Mouse (Mus musculus) heart, embryonic 14.5 days (tissue): ENCODE results near the gene Phactr3. TPM values are rescaled to one million over a fixed set of nuclear protein-coding genes. Genes with fewer than 3 reads are reported as not detected.
A peak's percentile ranks its signal among the peaks of the same experiment; 100 is the strongest.

ENCODE experiments used
- ATAC-seq: fragments of 200-750 bp; cut with Nextera tagmentation; 2 replicates; pipeline ENCODE4 v1.8.0; 2017; ENCODE audit warnings: low read depth, moderate TSS enrichment; ENCODE audit not compliant: insufficient number of reproducible peaks, insufficient read depth, low FRiP score
- H3K27ac ChIP-seq, 2 experiments: fragments of 200-500 bp in 1 of 2; fragments of 300-500 bp in 1 of 2; sonication (generic) in 1 of 2; replicated peaks in 1 of 2; 2 replicates each; pipeline ENCODE4 v1.5.1; 2012 to 2014; ENCODE audit warnings: low read depth in 2 of 2, low read length in 2 of 2, control low read depth in 1 of 2, mild to moderate bottlenecking in 1 of 2, mixed read lengths in 1 of 2; ENCODE audit not compliant: control insufficient read depth in 1 of 2, insufficient read depth in 1 of 2
- H3K27me3 ChIP-seq: fragments of 300-500 bp; sonication (generic); 2 replicates; pipeline ENCODE4 v1.6.1; 2014; ENCODE audit warnings: mild to moderate bottlenecking, low read length, control low read depth; ENCODE audit not compliant: control insufficient read depth, insufficient read depth
- H3K36me3 ChIP-seq: fragments of 300-500 bp; sonication (generic); 2 replicates; pipeline ENCODE4 v1.6.1; 2014; ENCODE audit warnings: mild to moderate bottlenecking, control low read depth, low read length, mixed read lengths; ENCODE audit not compliant: control insufficient read depth, insufficient read depth
- H3K4me1 ChIP-seq, 2 experiments: fragments of 200-500 bp in 1 of 2; fragments of 300-500 bp in 1 of 2; sonication (generic) in 1 of 2; 2 replicates each; pipeline ENCODE4 v1.6.1; 2012 to 2014; ENCODE audit warnings: low read length in 2 of 2, control low read depth in 1 of 2, mixed read lengths in 1 of 2; ENCODE audit not compliant: control insufficient read depth in 2 of 2, insufficient read depth in 2 of 2
- H3K4me2 ChIP-seq: fragments of 300-500 bp; sonication (generic); 2 replicates; pipeline ENCODE4 v1.6.1; 2014; ENCODE audit warnings: mild to moderate bottlenecking, low read length
- H3K4me3 ChIP-seq, 2 experiments: fragments of 200-500 bp in 1 of 2; fragments of 300-500 bp in 1 of 2; sonication (generic) in 1 of 2; 2 replicates each; pipeline ENCODE4 v1.5.1; 2012 to 2014; ENCODE audit warnings: low read length in 2 of 2, mild to moderate bottlenecking in 2 of 2, control low read depth in 1 of 2, low read depth in 1 of 2, moderate library complexity in 1 of 2; ENCODE audit not compliant: control insufficient read depth in 1 of 2, insufficient read depth in 1 of 2
- H3K9ac ChIP-seq: fragments of 300-500 bp; sonication (generic); 2 replicates; pipeline ENCODE4 v1.6.1; 2014; ENCODE audit warnings: mild to moderate bottlenecking, low read length
- H3K9me3 ChIP-seq: fragments of 300-500 bp; sonication (generic); 2 replicates; pipeline ENCODE4 v1.6.1; 2016; ENCODE audit warnings: low read length, control low read depth; ENCODE audit not compliant: control insufficient read depth
- WGBS: fragments of 180-500 bp; shearing (Covaris S2); extraction: QIAGEN DNeasy Blood & Tissue Kit; methylation state at CpG from one replicate; pipeline ENCODE4 v1.1.7; 2014; 5-methylcytosine and 5-hydroxymethylcytosine counted together
- polyA plus RNA-seq: library from polyadenylated mRNA; unstranded; fragments of >200 nt; fragmentation: Nextera tagmentation; extraction: Ambion mirVana; gene quantifications from 2 replicates; pipeline ENCODE4 v1.2.1, GENCODE M21; 2014

Gene Phactr3
- polyA plus RNA-seq, 1 experiment from 2014 or later, result 11.1 TPM

- Histone ChIP-seq H3K4me2 (no peak overlapping the region), H3K36me3 (no peaks in the 10 kb centered on the region), H3K27ac (no peak overlapping the region), H3K4me3 (no peak overlapping the region), H3K4me1 (peaks cover 4 to 13% of the 10 kb centered on the region in 2 experiments), H3K27me3 (no peaks in the 10 kb centered on the region), H3K9me3 (no peaks in the 10 kb centered on the region), H3K9ac (no peak overlapping the region)
- ATAC-seq, result no peak
- WGBS, result 76% methylated on average over 4 of the region's 4 CpGs
Measured at GRCm38 (mm10) chr2:178263055-178263454, 144.3 kb downstream of the Phactr3 start.

- no peaks in the 10 kb centered on the region for H3K9me3 ChIP-seq
- H3K27ac ChIP-seq, result no peak overlapping the region
- H3K4me2 ChIP-seq, result no peak overlapping the region
- WGBS, result 7% methylated on average over 7 of the region's 8 CpGs
- H3K4me3 ChIP-seq, result no peak overlapping the region
- H3K27me3 ChIP-seq, result no peaks in the 10 kb centered on the region
- ATAC-seq, result no peak
- no peaks in the 10 kb centered on the region for H3K36me3 ChIP-seq
- no peak overlapping the region for H3K9ac ChIP-seq
- peaks cover 4 to 13% of the 10 kb centered on the region in 2 experiments for H3K4me1 ChIP-seq
Measured at GRCm38 (mm10) chr2:178264389-178264788, 145.6 kb downstream of the Phactr3 start.

- no peaks in the 10 kb centered on the region for H3K9me3 ChIP-seq
- no peaks in the 10 kb centered on the region for H3K36me3 ChIP-seq
- WGBS, result 7% methylated on average over 2 of the region's 2 CpGs
- no peak overlapping the region for H3K4me2 ChIP-seq
- no peak overlapping the region for H3K4me3 ChIP-seq
- H3K27me3 ChIP-seq, result no peaks in the 10 kb centered on the region
- no peak overlapping the region for H3K27ac ChIP-seq
- peak; percentile 58 for ATAC-seq
- no peak overlapping the region for H3K9ac ChIP-seq
- H3K4me1 ChIP-seq, result peaks cover 4 to 13% of the 10 kb centered on the region in 2 experiments
Measured at GRCm38 (mm10) chr2:178265454-178265853, 146.7 kb downstream of the Phactr3 start.

GRCm38 (mm10) chr2:178270794-178271193 is 152.0 kb downstream of the Phactr3 start:
- peaks cover under 1 to 3% of the 10 kb centered on the region in 2 experiments for H3K4me1 ChIP-seq
- ATAC-seq, result no peak
- H3K36me3 ChIP-seq, result no peaks in the 10 kb centered on the region
- no peak overlapping the region for H3K4me3 ChIP-seq
- H3K4me2 ChIP-seq, result no peak overlapping the region
- no peaks in the 10 kb centered on the region for H3K9me3 ChIP-seq
- no peak overlapping the region for H3K27ac ChIP-seq
- 66% methylated on average over 2 of the region's 2 CpGs for WGBS
- no peaks in the 10 kb centered on the region for H3K27me3 ChIP-seq
- no peak overlapping the region for H3K9ac ChIP-seq

- no peak for ATAC-seq
- Histone ChIP-seq H3K27me3 (no peaks in the 10 kb centered on the region), H3K9me3 (no peaks in the 10 kb centered on the region), H3K36me3 (no peaks in the 10 kb centered on the region), H3K4me3 (no peak overlapping the region), H3K27ac (no peak overlapping the region), H3K4me2 (no peak overlapping the region), H3K9ac (no peak overlapping the region), H3K4me1 (no peaks in the 10 kb centered on the region)
- WGBS, result 60% methylated on average over 4 of the region's 4 CpGs
Measured at GRCm38 (mm10) chr2:178272350-178272749, 153.6 kb downstream of the Phactr3 start.

- H3K36me3 ChIP-seq, result no peaks in the 10 kb centered on the region
- no peak for ATAC-seq
- no peaks in the 10 kb centered on the region for H3K4me1 ChIP-seq
- no peak overlapping the region for H3K9ac ChIP-seq
- H3K27me3 ChIP-seq, result 0 out of 2 replicates have a peak, but pooled peaks cover 3% of the 10 kb centered on the region
- no peak overlapping the region for H3K4me3 ChIP-seq
- H3K4me2 ChIP-seq, result no peak overlapping the region
- 64% methylated on average over 4 of the region's 4 CpGs for WGBS
- H3K9me3 ChIP-seq, result no peaks in the 10 kb centered on the region
- H3K27ac ChIP-seq, result no peak overlapping the region
Measured at GRCm38 (mm10) chr2:178274126-178274525, 155.4 kb downstream of the Phactr3 start.

GRCm38 (mm10) chr2:178277206-178277605 is 158.4 kb downstream of the Phactr3 start:
- H3K27ac ChIP-seq, result no peak overlapping the region
- H3K36me3 ChIP-seq, result no peaks in the 10 kb centered on the region
- H3K4me3 ChIP-seq, result no peak overlapping the region
- 4% methylated on average over 6 of the region's 6 CpGs for WGBS
- H3K27me3 ChIP-seq, result 0 out of 2 replicates have a peak, but pooled peaks cover 3% of the 10 kb centered on the region
- H3K9me3 ChIP-seq, result no peaks in the 10 kb centered on the region
- H3K9ac ChIP-seq, result no peak overlapping the region
- no peaks in the 10 kb centered on the region for H3K4me1 ChIP-seq
- H3K4me2 ChIP-seq, result no peak overlapping the region
- no peak for ATAC-seq

GRCm38 (mm10) chr2:178281183-178281582 is 162.4 kb downstream of the Phactr3 start:
- no peaks in the 10 kb centered on the region for H3K9me3 ChIP-seq
- H3K4me1 ChIP-seq, result no peaks in the 10 kb centered on the region
- WGBS, result 34% methylated on average over 3 of the region's 3 CpGs
- H3K36me3 ChIP-seq, result no peaks in the 10 kb centered on the region
- no peak overlapping the region for H3K4me3 ChIP-seq
- H3K27ac ChIP-seq, result no peak overlapping the region
- no peak overlapping the region for H3K4me2 ChIP-seq
- H3K27me3 ChIP-seq, result 0 out of 2 replicates have a peak, but pooled peaks cover 3% of the 10 kb centered on the region
- H3K9ac ChIP-seq, result no peak overlapping the region
- ATAC-seq, result no peak
